Mouse (Mus musculus) megakaryocyte, embryonic 14.5 days (primary cell): ENCODE measurements around the gene Dcakd. TPM values are rescaled to one million over a fixed set of nuclear protein-coding genes. Genes with fewer than 3 reads are reported as not detected.

Experiments used
- H3K27me3 ChIP-seq: replicated peaks from 2 replicates; pipeline ENCODE3; 2012; ENCODE audit warnings: inconsistent platforms
- H3K36me3 ChIP-seq: replicated peaks from 2 replicates; pipeline ENCODE3; 2012; ENCODE audit warnings: low read length, inconsistent platforms, mixed read lengths
- H3K4me1 ChIP-seq: 2 replicates; pipeline ENCODE4 v1.6.1; 2012; ENCODE audit warnings: inconsistent platforms
- H3K4me3 ChIP-seq: replicated peaks from 2 replicates; pipeline ENCODE3; 2012; ENCODE audit warnings: moderate library complexity, mild to moderate bottlenecking, inconsistent platforms
- H3K9me3 ChIP-seq: 2 replicates; pipeline ENCODE4 v1.6.1; 2012; ENCODE audit warnings: inconsistent platforms
- FLI1 ChIP-seq: IDR thresholded peaks from 2 replicates; pipeline ENCODE4 v1.6.1; 2012; ENCODE audit warnings: low read length, inconsistent platforms, mixed read lengths
- GATA1 ChIP-seq: IDR thresholded peaks from 3 replicates; pipeline ENCODE4 v1.6.1; 2012; ENCODE audit warnings: mixed read lengths, low read length, inconsistent platforms, borderline replicate concordance
- polyA plus RNA-seq: library from polyadenylated mRNA; stranded (reverse); fragments of >175 nt; gene quantifications from 2 replicates; pipeline ENCODE4 v1.2.3, GENCODE M21; 2012; ENCODE audit warnings: low replicate concordance; ENCODE audit not compliant: insufficient read depth

The Dcakd gene
- polyA plus RNA-seq, 1 experiment = 56.4 TPM

DNA sequence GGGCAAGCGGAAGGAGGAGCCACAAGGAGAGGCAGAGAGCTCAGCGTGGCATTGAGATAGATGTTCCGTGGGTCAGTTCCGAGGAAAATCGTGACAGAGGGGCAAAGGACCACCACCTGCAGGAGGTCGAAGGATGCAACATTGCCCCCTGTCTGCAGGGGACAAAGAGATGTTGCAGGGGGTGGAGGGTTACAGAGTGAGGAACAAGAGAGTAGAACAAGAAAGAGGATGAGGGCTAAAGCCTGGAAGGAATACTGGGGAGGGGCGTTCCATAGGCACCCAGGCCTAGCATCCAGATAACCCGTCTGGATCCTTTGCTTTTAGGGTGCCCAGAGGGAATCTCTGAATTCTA lies 81.2 kb downstream of the Dcakd start:
- Histone ChIP-seq H3K27me3 (peaks cover 100% of the 10 kb centered on the region), H3K9me3 (0 out of 2 replicates have a peak, but pooled peaks cover 4% of the 10 kb centered on the region), H3K4me3 (peak overlapping the region; percentile 86), H3K36me3 (no peaks in the 10 kb centered on the region), H3K4me1 (peaks cover 59% of the 10 kb centered on the region)
- TF ChIP-seq GATA1 (no peak), FLI1 (no peak)

DNA sequence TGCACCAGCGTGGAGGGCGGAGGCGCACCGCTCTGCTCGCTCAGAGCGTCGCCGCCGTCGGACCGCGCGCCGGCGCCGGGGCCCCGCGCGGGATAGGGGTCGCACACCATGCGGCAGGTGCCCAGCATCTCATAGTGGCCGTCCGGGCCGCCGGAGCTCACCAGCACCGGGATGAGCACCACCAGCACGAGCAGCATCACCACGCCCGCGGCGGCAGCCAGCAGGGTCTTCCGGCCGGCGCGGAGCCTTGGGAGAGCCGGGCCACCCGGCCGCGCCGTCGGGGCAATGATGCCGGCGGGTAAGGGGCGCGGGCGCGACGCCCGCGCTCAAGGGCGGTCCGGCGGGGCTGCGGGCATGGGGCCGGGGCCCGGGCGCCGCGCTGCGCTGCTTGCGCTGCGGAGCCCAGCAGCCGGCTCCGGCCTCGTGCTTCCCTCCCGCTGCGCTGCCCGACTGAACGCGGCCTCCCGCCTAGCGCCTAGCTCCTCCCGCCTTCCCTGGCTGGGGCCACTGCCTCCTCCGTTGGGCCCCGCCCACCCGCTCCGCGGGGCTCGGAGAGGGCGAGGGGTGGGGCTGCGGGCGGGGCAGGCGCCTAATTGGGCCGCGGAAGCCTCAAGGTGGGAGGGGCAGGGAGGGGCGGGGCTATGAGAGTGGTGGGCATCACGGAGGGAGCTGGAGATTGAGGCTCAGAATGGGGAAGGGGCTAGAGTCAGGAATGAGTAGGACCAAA lies 81.7 kb downstream of the Dcakd start, which contains the start of gene C1ql1:
Gene C1ql1, minus strand, starts transcription at position 424 of the 727 bp plus-strand sequence.
- Histone ChIP-seq H3K27me3 (peaks cover 99% of the 10 kb centered on the region), H3K4me1 (peaks cover 62% of the 10 kb centered on the region), H3K9me3 (0 out of 2 replicates have a peak, but pooled peaks cover 4% of the 10 kb centered on the region), H3K36me3 (no peaks in the 10 kb centered on the region), H3K4me3 (peak within 1 kb of the TSS; percentile 86)
- TF ChIP-seq FLI1 (no peak), GATA1 (no peak)

DNA sequence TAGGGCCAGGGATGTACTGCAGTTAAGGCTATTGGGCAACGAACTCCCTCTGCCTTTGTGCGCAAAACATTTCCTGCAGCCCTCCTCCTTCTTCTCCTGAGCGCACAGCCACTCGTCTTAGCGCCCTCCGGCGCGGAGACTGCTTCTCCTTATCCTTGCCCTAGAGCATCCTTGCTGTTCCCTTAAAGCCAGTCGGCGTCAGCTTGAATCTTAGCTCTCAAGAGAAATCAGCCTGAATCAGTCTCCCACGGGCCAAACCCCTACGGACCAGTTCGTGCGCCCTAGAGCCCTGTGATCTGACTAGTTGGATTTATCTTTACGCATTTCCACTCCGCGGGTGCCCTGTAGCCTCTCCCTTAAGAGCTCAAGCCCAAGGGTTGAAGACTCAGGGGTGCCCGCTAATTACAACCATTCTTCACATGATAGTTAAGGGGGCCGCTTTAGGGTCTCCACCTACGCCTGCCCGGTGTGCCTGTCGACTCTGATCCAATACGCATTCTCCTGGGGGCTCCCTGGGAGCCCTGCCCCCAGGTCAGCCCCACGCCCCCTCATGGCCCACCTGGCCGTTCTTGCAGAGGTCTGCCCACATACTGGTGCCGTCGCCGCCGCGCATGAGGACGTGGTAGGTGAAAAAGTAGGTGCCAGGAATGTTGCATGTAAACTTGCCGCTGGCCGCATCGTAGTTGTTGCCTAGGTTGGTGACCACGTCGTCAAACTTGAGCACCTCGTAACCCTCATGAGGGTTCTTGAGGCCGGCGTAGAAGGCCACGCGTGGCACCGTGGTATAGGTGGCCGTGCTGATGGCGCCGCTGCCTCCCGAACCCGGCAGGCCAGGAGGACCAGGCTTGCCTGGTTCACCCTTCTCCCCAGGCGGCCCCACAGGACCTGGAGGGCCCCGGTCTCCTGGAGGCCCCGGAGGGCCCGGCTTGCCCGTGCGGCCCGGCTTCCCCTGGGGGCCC lies 82.5 kb downstream of the Dcakd start:
- H3K36me3 ChIP-seq = no peaks in the 10 kb centered on the region
- H3K27me3 ChIP-seq = peaks cover 95% of the 10 kb centered on the region
- 0 out of 2 replicates have a peak, but pooled peaks cover 4% of the 10 kb centered on the region for H3K9me3 ChIP-seq
- no peak for TF ChIP-seq FLI1
- TF ChIP-seq GATA1 = no peak
- peaks cover 71% of the 10 kb centered on the region for H3K4me1 ChIP-seq
- H3K4me3 ChIP-seq = peak overlapping the region; percentile 86

Other genes starting within 250 kb of the Dcakd start
- not detected in 2 replicates for gene Gjc1, start 208.6 kb downstream of the Dcakd start, polyA plus RNA-seq
- gene Higd1b, start 192.5 kb downstream of the Dcakd start, polyA plus RNA-seq = not detected in 2 replicates
- 23.2 and 87.1 TPM in 2 replicates for gene Eftud2, start 147.3 kb downstream of the Dcakd start, polyA plus RNA-seq
- gene Ccdc103, start 147.1 kb downstream of the Dcakd start, polyA plus RNA-seq = not detected in 2 replicates
- gene Fam187a, start 143.2 kb downstream of the Dcakd start, polyA plus RNA-seq = not detected in 2 replicates
- gene Gfap, start 127.4 kb downstream of the Dcakd start, polyA plus RNA-seq = not detected in 2 replicates
- gene Kif18b, start 103.2 kb downstream of the Dcakd start, polyA plus RNA-seq = 11.5 and 18.4 TPM in 2 replicates
- not detected in 2 replicates for gene C1ql1, start 81.6 kb downstream of the Dcakd start, polyA plus RNA-seq
- 5.7 and 17.6 TPM in 2 replicates for gene Nmt1, start 143 bp downstream of the Dcakd start, polyA plus RNA-seq
- gene Plcd3, start 73.3 kb upstream of the Dcakd start, polyA plus RNA-seq = 0.18 TPM in 1 of 2 replicates, not detected in the other
- gene Acbd4, start 73.3 kb upstream of the Dcakd start, polyA plus RNA-seq = 42.5 and 61.0 TPM in 2 replicates
- 24.4 and 98.1 TPM in 2 replicates for gene Hexim1, start 87.9 kb upstream of the Dcakd start, polyA plus RNA-seq
- 73.5 and 168 TPM in 2 replicates for gene Hexim2, start 104.1 kb upstream of the Dcakd start, polyA plus RNA-seq
- 25.5 and 36.6 TPM in 2 replicates for gene Fmnl1, start 142.8 kb upstream of the Dcakd start, polyA plus RNA-seq
- not detected in 2 replicates for gene 1700023F06Rik, start 180.2 kb upstream of the Dcakd start, polyA plus RNA-seq
- not detected in 2 replicates for gene Spata32, start 190.1 kb upstream of the Dcakd start, polyA plus RNA-seq
- gene Map3k14, start 239.1 kb upstream of the Dcakd start, polyA plus RNA-seq = 1.0 and 2.3 TPM in 2 replicates